Mouse (Mus musculus) liver, postnatal 0 days (tissue): ENCODE measurements at regions not wholly inside any gene's neighbourhood (a gene's known extent, or its start where the extent isn't known, plus 50 kb on each side); places are given as distances from the start of the nearest gene placed in this dataset.

Source experiments
- ATAC-seq: fragments of 200-750 bp; cut with Nextera tagmentation; 2 replicates; pipeline ENCODE4 v1.8.0; 2017; ENCODE audit warnings: mild to moderate bottlenecking, moderate library complexity
- DNase-seq: peaks from one replicate; pipeline ENCODE4 v3.0.0-alpha.2; 2016
- H3K27ac ChIP-seq: fragments of 300-500 bp; sonication (generic); 2 replicates; pipeline ENCODE4 v1.5.1; 2014; ENCODE audit warnings: antibody characterized with exemption, moderate library complexity, mild to moderate bottlenecking, low read depth
- H3K27me3 ChIP-seq: fragments of 300-500 bp; sonication (generic); 2 replicates; pipeline ENCODE4 v1.6.1; 2014; ENCODE audit warnings: low read length, control low read depth, mixed read lengths; ENCODE audit not compliant: insufficient read depth
- H3K36me3 ChIP-seq: fragments of 300-500 bp; sonication (generic); replicated peaks from 2 replicates; pipeline ENCODE4 v1.6.1; 2014; ENCODE audit warnings: mild to moderate bottlenecking, control low read depth, low read length, moderate library complexity, mixed read lengths; ENCODE audit not compliant: insufficient read depth
- H3K4me1 ChIP-seq: fragments of 300-500 bp; sonication (generic); 2 replicates; pipeline ENCODE4 v1.6.1; 2014; ENCODE audit warnings: antibody characterized with exemption, mild to moderate bottlenecking, control low read depth; ENCODE audit not compliant: insufficient read depth
- H3K4me2 ChIP-seq: fragments of 300-500 bp; sonication (generic); 2 replicates; pipeline ENCODE4 v1.6.1; 2014; ENCODE audit warnings: low read depth, mild to moderate bottlenecking, low read length, moderate library complexity, mixed read lengths
- H3K4me3 ChIP-seq: fragments of 300-500 bp; sonication (generic); 2 replicates; pipeline ENCODE4 v1.5.1; 2014; ENCODE audit warnings: low read depth, low read length
- H3K9ac ChIP-seq: fragments of 300-500 bp; sonication (generic); replicated peaks from 2 replicates; pipeline ENCODE4 v1.6.1; 2014; ENCODE audit warnings: mild to moderate bottlenecking, moderate library complexity
- H3K9me3 ChIP-seq: fragments of 300-500 bp; sonication (generic); 2 replicates; pipeline ENCODE4 v1.6.1; 2016; ENCODE audit warnings: mild to moderate bottlenecking, control low read depth, low read length, mixed read lengths
- CTCF ChIP-seq: sonication (generic); IDR thresholded peaks from 2 replicates; pipeline ENCODE4 v1.5.1; 2016; ENCODE audit warnings: antibody characterized with exemption, low read depth
- EP300 ChIP-seq: IDR thresholded peaks from 2 replicates; pipeline ENCODE4 v1.6.1; 2016; ENCODE audit warnings: antibody characterized with exemption, low read depth, mild to moderate bottlenecking
- WGBS: fragments of 180-500 bp; shearing (Covaris S2); extraction: QIAGEN DNeasy Blood & Tissue Kit; methylation state at CpG from one replicate; pipeline ENCODE4 v1.1.7; 2014; ENCODE audit not compliant: insufficient replicate concordance; 5-methylcytosine and 5-hydroxymethylcytosine counted together

DNA sequence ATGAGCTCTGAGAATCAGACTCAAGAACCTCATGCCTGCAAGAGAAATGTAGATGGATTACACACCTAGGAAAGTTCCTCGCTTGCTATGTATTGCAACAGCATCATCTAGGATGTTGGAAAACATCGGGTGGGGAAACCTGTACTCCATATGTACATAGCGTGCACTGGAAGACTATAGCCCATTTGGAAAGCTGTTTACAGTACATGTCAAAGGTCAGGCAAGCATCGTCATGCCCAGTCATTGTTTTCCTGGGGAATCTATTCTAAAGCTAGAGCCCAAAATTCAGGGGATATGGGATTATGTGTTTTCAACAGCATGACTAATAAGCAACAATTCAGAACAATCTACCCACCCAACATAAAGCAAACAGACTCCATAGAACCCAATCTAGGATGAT is 126.3 kb upstream of the Irs2 start:
- no peak overlapping the region for H3K4me2 ChIP-seq
- 0 out of 2 replicates have a peak, but pooled peaks have one; percentile 55 for TF ChIP-seq EP300
- no peak for TF ChIP-seq CTCF
- no peaks in the 10 kb centered on the region for H3K27me3 ChIP-seq
- ATAC-seq (peak; percentile 92), DNase-seq (no peak)
- no peaks in the 10 kb centered on the region for H3K36me3 ChIP-seq
- no peaks in the 10 kb centered on the region for H3K9me3 ChIP-seq
- 55% methylated on average over 4 of the region's 4 CpGs for WGBS
- peaks cover 7% of the 10 kb centered on the region; the same call in 1 of the 2 replicates for H3K4me1 ChIP-seq
- no peak overlapping the region for H3K4me3 ChIP-seq
- H3K9ac ChIP-seq, result no peak overlapping the region
- no peak overlapping the region for H3K27ac ChIP-seq

DNA sequence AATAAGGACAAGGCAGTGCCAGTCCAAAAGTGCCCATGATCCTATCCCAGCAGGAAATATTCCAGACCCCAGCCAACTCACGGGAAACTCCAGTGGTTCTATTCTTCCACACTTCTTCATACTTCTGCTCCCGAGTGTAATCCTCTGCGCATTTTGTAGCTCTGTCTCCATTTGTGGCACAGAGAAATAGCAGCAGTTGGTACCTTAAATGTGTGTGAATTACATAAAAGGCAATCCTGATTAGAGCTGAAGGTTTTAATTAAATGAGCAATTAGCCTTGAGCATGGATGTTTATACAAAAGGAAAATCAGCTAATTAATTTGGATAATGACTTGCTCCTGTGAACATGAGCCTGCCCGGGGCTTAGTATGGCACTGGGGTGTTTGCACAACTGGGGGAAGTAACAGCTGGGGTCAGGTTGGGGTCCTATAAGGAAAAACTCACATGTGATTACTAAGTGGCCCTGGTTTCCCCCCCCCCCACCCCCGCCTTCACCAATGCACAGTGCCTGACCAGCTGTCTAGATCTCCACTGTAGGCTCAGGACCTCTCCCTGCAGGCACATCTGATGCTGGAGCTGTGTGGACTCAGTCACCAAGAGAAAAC is 110.9 kb upstream of the Irs2 start:
- 71% methylated on average over 5 of the region's 5 CpGs for WGBS
- Histone ChIP-seq H3K4me1 (peaks cover 8% of the 10 kb centered on the region), H3K9ac (no peak overlapping the region), H3K27ac (no peak overlapping the region), H3K9me3 (no peaks in the 10 kb centered on the region), H3K4me3 (no peak overlapping the region), H3K27me3 (no peaks in the 10 kb centered on the region), H3K4me2 (no peak overlapping the region), H3K36me3 (no peaks in the 10 kb centered on the region)
- TF ChIP-seq CTCF (no peak), EP300 (no peak)
- no peak for DNase-seq
- no peak for ATAC-seq

DNA sequence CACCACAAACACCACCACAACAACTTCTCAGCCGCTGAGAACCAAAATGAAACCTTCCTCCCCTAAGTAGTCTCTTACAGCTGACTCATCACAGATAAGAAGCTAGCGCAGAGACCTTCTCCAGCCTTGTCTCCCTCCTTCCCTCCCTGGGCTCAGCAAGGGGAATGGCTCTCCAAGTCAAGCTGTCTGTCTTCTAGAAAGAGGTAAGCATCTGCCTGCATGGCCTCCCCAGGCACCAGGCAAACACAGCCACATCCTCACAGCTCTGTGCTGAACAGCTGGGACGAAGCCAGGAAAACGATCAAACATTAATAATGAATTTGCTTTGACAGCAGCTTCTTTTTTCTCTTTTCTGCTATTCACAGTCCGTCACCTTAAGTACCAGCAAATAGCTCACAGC is 108.3 kb upstream of the Irs2 start:
- Histone ChIP-seq H3K27ac (no peak overlapping the region), H3K27me3 (no peaks in the 10 kb centered on the region), H3K9me3 (no peaks in the 10 kb centered on the region), H3K4me3 (no peak overlapping the region), H3K4me1 (peaks cover 11% of the 10 kb centered on the region), H3K4me2 (no peak overlapping the region), H3K9ac (no peak overlapping the region), H3K36me3 (no peaks in the 10 kb centered on the region)
- ATAC-seq (no peak), DNase-seq (no peak)
- 56% methylated on average over 5 of the region's 5 CpGs for WGBS
- no peak for TF ChIP-seq EP300
- TF ChIP-seq CTCF, result no peak

DNA sequence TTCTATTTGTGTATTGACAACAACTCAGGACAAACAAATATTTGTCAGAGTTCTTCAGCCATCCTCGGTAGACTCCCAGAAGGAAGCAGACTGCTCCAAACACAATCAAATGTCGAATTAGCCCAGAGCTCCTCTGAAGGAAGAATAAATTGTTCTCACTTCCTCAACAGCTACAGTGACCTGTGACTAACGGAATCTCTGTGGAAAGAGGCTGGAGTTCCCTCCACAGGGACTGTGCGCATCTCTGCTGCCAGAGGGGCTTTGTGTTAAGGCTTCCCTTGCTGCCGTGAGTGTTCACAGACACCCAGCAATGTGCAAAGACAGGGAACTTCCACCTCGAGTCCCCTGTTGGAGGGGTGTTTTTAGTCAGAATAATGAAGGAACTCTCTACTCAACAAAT is 107.0 kb upstream of the Irs2 start:
- DNase-seq, result no peak
- Histone ChIP-seq H3K27ac (no peak overlapping the region), H3K4me2 (no peak overlapping the region), H3K4me1 (peaks cover 11% of the 10 kb centered on the region), H3K4me3 (no peak overlapping the region), H3K27me3 (no peaks in the 10 kb centered on the region), H3K9me3 (no peaks in the 10 kb centered on the region), H3K36me3 (no peaks in the 10 kb centered on the region), H3K9ac (no peak overlapping the region)
- WGBS, result 26% methylated on average over 6 of the region's 6 CpGs
- no peak for TF ChIP-seq EP300
- TF ChIP-seq CTCF, result no peak
- ATAC-seq, result no peak

DNA sequence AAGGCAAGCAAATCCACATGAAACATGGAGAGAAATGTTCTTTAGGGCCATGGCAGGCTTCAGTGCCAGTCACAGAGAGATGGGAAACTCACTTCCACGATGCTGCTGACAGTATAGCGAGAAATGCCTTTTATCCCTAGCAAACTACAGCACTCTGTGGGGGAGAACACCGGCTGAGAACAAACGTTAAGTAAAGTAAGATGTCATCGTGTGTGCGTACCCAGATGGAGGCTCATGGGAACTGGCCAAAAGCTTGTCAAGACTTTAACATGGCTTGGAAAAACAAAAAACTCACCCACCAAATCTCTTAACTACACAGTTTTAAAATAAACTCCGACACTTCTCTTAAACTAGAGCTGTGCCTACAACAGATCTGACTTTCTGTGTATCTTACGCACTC is 106.3 kb upstream of the Irs2 start:
- WGBS, result 56% methylated on average over 8 of the region's 8 CpGs

DNA sequence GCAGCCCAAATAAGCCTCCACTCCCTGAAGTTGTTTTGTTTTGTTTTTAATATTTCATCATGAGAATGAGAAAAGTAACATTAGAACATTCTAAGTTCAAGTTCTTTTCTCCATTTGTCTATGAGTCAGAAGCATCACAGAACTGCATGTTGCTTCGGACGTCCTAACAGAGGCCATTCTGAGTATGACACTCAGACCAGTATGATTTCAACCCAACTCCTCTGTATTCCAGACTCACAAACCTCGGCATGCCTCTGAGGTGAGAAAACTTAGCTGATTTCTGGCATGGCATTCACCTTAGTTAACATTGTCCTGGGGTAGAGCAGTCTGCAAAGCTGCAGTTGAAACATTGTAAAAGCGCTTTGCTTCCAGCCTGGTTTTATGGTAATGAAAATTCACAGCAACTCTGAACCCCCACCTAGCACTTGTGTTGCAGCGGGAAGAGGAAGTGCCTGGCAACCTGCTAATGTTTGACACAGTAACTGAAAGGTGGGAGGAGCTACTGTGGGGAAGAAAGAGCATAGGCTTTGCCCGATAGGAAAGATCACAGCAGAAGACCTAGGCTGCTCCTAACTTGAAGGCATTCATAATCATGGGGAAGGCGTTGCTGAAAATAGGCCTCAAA is 104.8 kb upstream of the Irs2 start:
- ATAC-seq (peak; percentile 44), DNase-seq (peak; percentile 34)
- TF ChIP-seq EP300 (no peak), CTCF (no peak)
- Histone ChIP-seq H3K4me1 (peaks cover 11% of the 10 kb centered on the region), H3K36me3 (no peaks in the 10 kb centered on the region), H3K4me2 (no peak overlapping the region), H3K27ac (no peak overlapping the region), H3K27me3 (no peaks in the 10 kb centered on the region), H3K9ac (no peak overlapping the region), H3K9me3 (no peaks in the 10 kb centered on the region), H3K4me3 (no peak overlapping the region)
- WGBS, result 27% methylated on average over 7 of the region's 7 CpGs

More for the DNA sequence above, 106.3 kb upstream of the Irs2 start:
- TF ChIP-seq EP300 (no peak), CTCF (no peak)
- Histone ChIP-seq H3K4me1 (peaks cover 11% of the 10 kb centered on the region), H3K27ac (no peak overlapping the region), H3K9me3 (no peaks in the 10 kb centered on the region), H3K27me3 (no peaks in the 10 kb centered on the region), H3K36me3 (no peaks in the 10 kb centered on the region), H3K4me3 (no peak overlapping the region), H3K9ac (no peak overlapping the region), H3K4me2 (no peak overlapping the region)
- no peak for DNase-seq
- no peak for ATAC-seq
